In the genomic region with DNA sequence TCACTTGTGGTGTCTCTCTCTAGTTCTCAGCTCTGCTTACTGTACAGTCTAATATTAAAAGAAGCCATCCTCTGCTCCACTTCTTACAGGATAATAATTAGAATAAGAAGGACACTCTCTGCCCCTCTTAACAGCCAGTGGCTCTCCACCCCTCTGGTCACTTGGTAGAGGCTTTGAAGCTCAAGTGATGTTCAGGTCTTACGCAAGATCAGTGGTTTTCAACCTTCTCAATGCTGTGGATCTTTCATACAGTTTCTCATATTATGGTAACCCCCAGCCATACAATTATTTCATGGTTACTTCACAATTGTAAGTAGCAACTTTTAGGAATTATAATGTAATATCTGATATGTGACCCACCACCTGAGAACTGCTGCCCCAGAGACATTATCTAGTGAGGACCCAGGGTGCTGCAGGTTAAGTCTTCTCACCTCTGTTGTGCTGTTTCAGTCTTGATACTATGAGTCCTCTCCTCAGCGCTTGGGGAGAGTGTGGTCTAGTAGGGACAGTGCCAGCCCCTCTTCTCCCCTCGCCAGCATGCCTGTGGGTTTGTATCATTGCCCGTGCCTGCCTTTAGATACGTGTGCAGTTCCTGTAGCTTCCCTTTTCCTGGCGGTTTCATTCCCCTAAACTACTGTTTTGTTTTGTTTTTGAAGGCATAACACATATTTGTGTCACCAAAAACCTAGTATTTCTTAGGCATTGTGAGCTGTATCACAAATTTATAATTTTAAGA, we compare ENCODE assay signal across 28 mouse cellular contexts.
DNase-seq lines count a peak whose midpoint lies in the region; ATAC-seq and TF ChIP-seq lines count a peak whose summit lies in the region.
"Had no signal": no experiment of that assay in that cellular context is flagged by ENCODE, and none has a peak within 500 bp of the region (broad histone marks: within the 10 kb centered on the region; RNA-seq: fewer than 3 reads in every experiment).

No protein-coding gene starts in this region.

- no peak overlapping the region for H3K4me2 ChIP-seq in liver, embryonic 11.5 days
- H3K4me2 ChIP-seq: embryonic facial prominence, embryonic 12.5 days; heart, embryonic 11.5 days; hindbrain, embryonic 15.5 days; limb, embryonic 13.5 days; liver, embryonic 12.5 days had no signal

- H3K27ac ChIP-seq in ES-E14 (ENCODE audit: insufficient read depth, low read depth, low read length, poor library complexity, severe bottlenecking) = peak overlapping the region; percentile 38; the same call in 1 of the 2 replicates
- no peak overlapping the region for H3K27ac ChIP-seq in liver, embryonic 11.5 days (ENCODE audit: low read depth, low read length)
- H3K27ac ChIP-seq: embryonic facial prominence, embryonic 12.5 days; hindbrain, embryonic 15.5 days; limb, embryonic 13.5 days; liver, embryonic 12.5 days; macrophage had no signal

- no peaks in the 10 kb centered on the region for H3K27me3 ChIP-seq in liver, embryonic 11.5 days (replicated peaks; ENCODE audit: control insufficient read depth, insufficient read depth, low read length)
- H3K27me3 ChIP-seq: embryonic facial prominence, embryonic 12.5 days; hindbrain, embryonic 15.5 days; limb, embryonic 13.5 days; liver, embryonic 12.5 days had no signal

- H3K4me3 ChIP-seq in ES-E14 (ENCODE audit: insufficient read depth in 1 of 2, low read depth in 1 of 2, low read length in 2 of 2, poor library complexity in 1 of 2, severe bottlenecking in 1 of 2) = no peak overlapping the region
- H3K4me3 ChIP-seq in liver, embryonic 11.5 days (ENCODE audit: low read depth, low read length) = no peak overlapping the region
- H3K4me3 ChIP-seq: embryonic facial prominence, embryonic 12.5 days; hindbrain, embryonic 15.5 days; limb, embryonic 13.5 days; liver, embryonic 12.5 days had no signal

- ATAC-seq in granulocyte monocyte progenitor cell, adult 5-6 weeks (replicated peaks; ENCODE audit: poor library complexity, severe bottlenecking) = peak; percentile 57
- 0 out of 2 replicates have a peak, but pooled peaks have one; percentile 7 for ATAC-seq in megakaryocyte-erythroid progenitor cell, adult 5-6 weeks (replicated peaks; ENCODE audit: low FRiP score, low TSS enrichment, poor library complexity, severe bottlenecking)
- no peak for ATAC-seq in liver, embryonic 11.5 days (replicated peaks; ENCODE audit: low FRiP score)
- ATAC-seq: forebrain, embryonic 14.5 days; inflammation-experienced regulatory T-cells, adult 6 months; liver, embryonic 12.5 days; lung, postnatal 0 days had no signal

- no peaks in the 10 kb centered on the region for H3K9me3 ChIP-seq in ES-E14 (ENCODE audit: control insufficient read depth, insufficient read depth, low read depth, low read length)
- H3K9me3 ChIP-seq in liver, embryonic 11.5 days (ENCODE audit: control insufficient read depth, low read length) = no peaks in the 10 kb centered on the region
- H3K9me3 ChIP-seq: embryonic facial prominence, embryonic 12.5 days; hindbrain, embryonic 15.5 days; limb, embryonic 13.5 days; liver, embryonic 12.5 days had no signal

- no peak overlapping the region for H3K9ac ChIP-seq in ES-E14 (ENCODE audit: insufficient read depth, low read depth, low read length, poor library complexity, severe bottlenecking)
- H3K9ac ChIP-seq in liver, embryonic 11.5 days (ENCODE audit: low read depth, low read length) = no peak overlapping the region
- H3K9ac ChIP-seq: embryonic facial prominence, embryonic 12.5 days; hindbrain, embryonic 15.5 days; limb, embryonic 13.5 days; liver, embryonic 12.5 days; liver, postnatal 0 days had no signal

- DNase-seq in lung, postnatal 36 days = peak; percentile 24
- DNase-seq in lung, adult 18-20 months = no peak
- DNase-seq in ES-E14 (ENCODE audit: low read depth, low spot score) = no peak
- no peak for DNase-seq in liver, embryonic 11.5 days (ENCODE audit: low spot score)
- no peak for DNase-seq in cerebellum, adult 11-12 months
- no peak for DNase-seq in kidney, postnatal 4 days
- DNase-seq: cerebellum, adult 8-10 months; embryo, embryonic 11 days; gastrocnemius, postnatal 14 days; heart, adult 11 months; heart, postnatal 4 days; kidney, adult 11 months; kidney, postnatal 14 days; liver, postnatal 0 days; midbrain, embryonic 14.5 days; right cerebral cortex, postnatal 25 days; thymus, postnatal 4 days had no signal

- H3K36me3 ChIP-seq in ES-E14 (ENCODE audit: control insufficient read depth, insufficient read depth, low read length, poor library complexity, severe bottlenecking) = peaks cover 5% of the 10 kb centered on the region
- H3K36me3 ChIP-seq in liver, embryonic 11.5 days (ENCODE audit: control insufficient read depth, insufficient read depth, low read length) = no peaks in the 10 kb centered on the region
- H3K36me3 ChIP-seq: embryonic facial prominence, embryonic 12.5 days; hindbrain, embryonic 15.5 days; limb, embryonic 13.5 days; liver, embryonic 12.5 days had no signal

- in situ Hi-C loops in ES-E14 (cut with MboI; ENCODE audit: low sequenced_read_pairs in 2 of 2, unreplicated experiment in 2 of 2) = no loop called here

- H3K4me1 ChIP-seq in ES-E14 (ENCODE audit: control insufficient read depth in 2 of 2, insufficient read depth in 2 of 2, low read length in 2 of 2, poor library complexity in 1 of 2) = peaks cover 8 to 10% of the 10 kb centered on the region in 2 experiments; a peak in 3 of 4 replicates
- peaks cover 8% of the 10 kb centered on the region for H3K4me1 ChIP-seq in liver, embryonic 11.5 days (replicated peaks; ENCODE audit: control insufficient read depth, insufficient read depth, low read length)
- H3K4me1 ChIP-seq: embryonic facial prominence, embryonic 12.5 days had no signal

- WGBS in liver, embryonic 11.5 days = 62% methylated on average over 6 of the region's 6 CpGs

TF ChIP-seq in ES-E14, 5 proteins besides CTCF, POLR2A, EP300 and RAD21:
- no peak for TF ChIP-seq MAFK (IDR thresholded peaks at IDR 0.05; ENCODE audit: insufficient read depth, low read depth, low read length)
- TF ChIP-seq HCFC1 (IDR thresholded peaks at IDR 0.05; ENCODE audit: borderline replicate concordance, insufficient read depth, low read length) = no peak
- TF ChIP-seq ZNF384 (IDR thresholded peaks at IDR 0.05; ENCODE audit: low read depth, low read length) = no peak
- TF ChIP-seq CHD2 (IDR thresholded peaks at IDR 0.05; ENCODE audit: low read depth, low read length) = no peak
- TF ChIP-seq ZC3H11A (IDR thresholded peaks at IDR 0.05; ENCODE audit: borderline replicate concordance, low read depth, low read length) = no peak
